Mouse (Mus musculus) adrenal gland, postnatal 4 days (tissue): Measurements from ENCODE around the gene Tusc1. TPM values are rescaled to one million over a fixed set of nuclear protein-coding genes. Genes with fewer than 3 reads are reported as not detected.

Source experiments
- DNase-seq, 2 experiments: peaks; one replicate each; pipeline ENCODE4 v3.0.0; 2021 to 2022; ENCODE audit warnings: low spot score in 2 of 2, mixed read lengths in 2 of 2
- long read RNA-seq, 2 experiments: library from polyadenylated mRNA; stranded (forward); transcript quantifications; one replicate each; pipeline ENCODE4 v2.0.0; 2021
- total RNA-seq, 2 experiments: library from RNA; stranded (reverse); gene quantifications; 2 replicates each; pipeline ENCODE4 v1.2.3; 2021

Tusc1 gene
- 10 to 100 TPM; 21.5 to 26.1 TPM for total RNA-seq
- long read RNA-seq, experiment 1, transcript Tusc1-201 (1 exons, 1,374 nt): major isoform, 43 of 43 reads
- long read RNA-seq, experiment 1, partial matches to known transcripts: 0 of 43 reads
- long read RNA-seq, experiment 1, other reads (novel, unspliced or antisense): 0 of 43 reads
- long read RNA-seq, experiment 2, transcript Tusc1-201 (1 exons, 1,374 nt): major isoform, 52 of 52 reads
- long read RNA-seq, experiment 2, partial matches to known transcripts: 0 of 52 reads
- long read RNA-seq, experiment 2, other reads (novel, unspliced or antisense): 0 of 52 reads

GRCm38 (mm10) chr4:93335118-93336003, at the start of gene Tusc1:
Tusc1 (minus strand) TSS chr4:93335511.
- DNase-seq: peak; percentile 73 to 86

- no peak for DNase-seq
These were observed 17.6 kb upstream of the Tusc1 start for GRCm38 (mm10) chr4:93352930-93353329.

GRCm38 (mm10) chr4:93344357-93344756, 9.0 kb upstream of the Tusc1 start:
- no peak for DNase-seq

GRCm38 (mm10) chr4:93341568-93341967, 6.3 kb upstream of the Tusc1 start:
- DNase-seq: no peak

GRCm38 (mm10) chr4:93337977-93338376, 2.7 kb upstream of the Tusc1 start:
- no peak for DNase-seq

- DNase-seq: peak; percentile 59 to 70
These were observed 634 bp downstream of the Tusc1 start for GRCm38 (mm10) chr4:93334636-93335117.

- no peak for DNase-seq
These were observed 27.8 kb downstream of the Tusc1 start for GRCm38 (mm10) chr4:93307486-93307885.

GRCm38 (mm10) chr4:93286065-93286464, 49.2 kb downstream of the Tusc1 start:
- DNase-seq: no peak
